Mouse (Mus musculus): ENCODE measurements around the gene Ndufa4l2. TPM values are rescaled to one million over a fixed set of nuclear protein-coding genes. Genes with fewer than 3 reads are reported as not detected.
A peak's percentile ranks its signal among the peaks of the same experiment; 100 is the strongest.

Ndufa4l2 gene
- polyA plus RNA-seq (2016; fragmentation: Nextera tagmentation; extraction: Ambion mirVana), result 5.9 and 9.0 TPM in 2 replicates

DNA sequence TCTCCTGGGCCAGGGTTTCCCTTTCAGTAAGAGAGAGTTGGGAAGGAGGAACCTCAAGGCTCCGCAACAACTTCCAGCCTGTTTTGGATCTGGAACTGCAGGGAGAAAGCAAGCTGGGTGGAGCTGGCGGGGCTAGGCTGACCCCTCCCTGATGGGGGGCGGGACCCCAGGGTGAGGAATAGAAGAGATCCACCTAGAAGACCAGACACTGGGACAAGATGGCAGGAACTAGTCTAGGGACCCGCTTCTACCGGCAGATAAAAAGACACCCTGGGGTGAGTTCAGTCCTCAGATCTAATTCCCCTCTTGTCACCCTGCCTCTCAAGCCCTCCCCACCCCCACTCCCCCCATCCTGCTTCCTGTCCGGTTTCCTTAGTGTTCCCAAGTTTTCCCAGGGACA is at the start of gene Ndufa4l2:
Gene Ndufa4l2, plus strand, starts transcription at position 204 of the 400 bp plus-strand sequence.
- Histone ChIP-seq H3K36me3 (replicated peaks) (peaks cover 24% of the 10 kb centered on the region), H3K4me2 (peak within 1 kb of the TSS; percentile 76), H3K27me3 (peaks cover 84% of the 10 kb centered on the region), H3K9ac (peak within 1 kb of the TSS; percentile 38; the same call in 1 of the 2 replicates), H3K9me3 (no peaks in the 10 kb centered on the region), H3K27ac (peak within 1 kb of the TSS; percentile 94), H3K4me1 (peaks cover 79% of the 10 kb centered on the region), H3K4me3 (replicated peaks) (peak within 1 kb of the TSS; percentile 41)
- 14% methylated on average over 6 of the region's 6 CpGs for WGBS
- no peak for ATAC-seq (ENCODE audit: low FRiP score)

DNA sequence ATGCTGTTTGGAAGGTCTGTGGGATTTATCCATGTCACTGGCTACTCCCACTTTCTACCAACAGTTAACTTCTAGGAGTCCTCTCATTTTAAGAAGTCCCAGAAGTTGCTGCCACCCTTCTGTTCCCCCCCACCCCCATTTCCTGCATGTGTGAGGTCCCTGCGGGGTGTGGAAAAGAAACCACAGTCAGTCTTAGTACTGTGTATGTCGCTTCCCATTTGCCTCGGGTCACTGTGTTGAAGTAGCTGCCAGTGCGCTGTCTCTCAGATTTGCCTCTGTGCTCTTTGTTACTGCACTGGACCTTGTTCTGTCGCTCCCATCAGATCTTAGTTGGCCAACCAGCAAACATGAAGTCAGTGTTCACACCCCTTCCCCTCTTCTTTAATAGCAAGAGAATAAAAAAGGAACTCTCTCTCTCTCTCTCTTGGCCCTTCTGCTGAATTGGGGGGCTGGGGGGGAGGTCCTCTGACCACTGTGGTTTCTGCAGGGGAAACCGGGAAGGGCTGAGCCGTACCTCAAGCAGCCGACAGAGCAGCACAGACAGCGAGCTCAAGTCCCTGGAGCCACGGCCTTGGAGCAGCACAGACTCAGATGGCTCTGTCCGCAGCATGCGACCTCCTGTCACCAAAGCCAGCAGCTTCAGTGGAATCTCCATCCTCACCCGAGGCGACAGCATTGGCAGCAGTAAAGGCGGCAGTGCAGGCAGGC is 43.3 kb upstream of the Ndufa4l2 start:
- Histone ChIP-seq H3K9me3 (no peaks in the 10 kb centered on the region), H3K27ac (no peak overlapping the region), H3K4me3 (replicated peaks) (no peak overlapping the region), H3K36me3 (replicated peaks) (peaks cover 35% of the 10 kb centered on the region), H3K4me1 (no peaks in the 10 kb centered on the region), H3K27me3 (no peaks in the 10 kb centered on the region), H3K4me2 (no peak overlapping the region), H3K9ac (no peak overlapping the region)
- no peak for ATAC-seq (ENCODE audit: low FRiP score)
- WGBS, result 77% methylated on average over 15 of the region's 15 CpGs

DNA sequence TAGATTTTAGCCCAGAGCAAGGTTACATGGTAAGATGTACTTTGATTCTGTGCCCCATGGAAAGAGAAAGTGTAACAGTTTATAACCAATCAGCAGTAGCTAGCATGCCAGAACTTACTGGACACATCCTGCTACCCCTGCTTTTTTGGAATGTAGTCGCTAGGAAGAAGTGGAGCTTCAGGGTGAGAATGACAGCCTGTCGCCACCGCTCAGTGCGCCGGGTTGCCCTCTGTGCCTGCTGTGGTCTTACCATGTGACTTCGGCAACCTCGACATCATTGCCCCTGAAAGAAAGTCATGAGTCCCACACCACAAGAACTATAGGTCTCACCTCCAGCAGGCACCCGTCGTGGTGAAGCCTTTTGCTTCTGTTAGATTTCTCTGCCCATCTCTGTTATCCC is 42.0 kb upstream of the Ndufa4l2 start:
- WGBS, result 86% methylated on average over 9 of the region's 9 CpGs
- Histone ChIP-seq H3K27ac (no peak overlapping the region), H3K9me3 (no peaks in the 10 kb centered on the region), H3K27me3 (no peaks in the 10 kb centered on the region), H3K36me3 (replicated peaks) (peaks cover 45% of the 10 kb centered on the region), H3K4me1 (no peaks in the 10 kb centered on the region), H3K4me3 (replicated peaks) (no peak overlapping the region), H3K4me2 (no peak overlapping the region), H3K9ac (no peak overlapping the region)
- ATAC-seq (ENCODE audit: low FRiP score), result no peak

DNA sequence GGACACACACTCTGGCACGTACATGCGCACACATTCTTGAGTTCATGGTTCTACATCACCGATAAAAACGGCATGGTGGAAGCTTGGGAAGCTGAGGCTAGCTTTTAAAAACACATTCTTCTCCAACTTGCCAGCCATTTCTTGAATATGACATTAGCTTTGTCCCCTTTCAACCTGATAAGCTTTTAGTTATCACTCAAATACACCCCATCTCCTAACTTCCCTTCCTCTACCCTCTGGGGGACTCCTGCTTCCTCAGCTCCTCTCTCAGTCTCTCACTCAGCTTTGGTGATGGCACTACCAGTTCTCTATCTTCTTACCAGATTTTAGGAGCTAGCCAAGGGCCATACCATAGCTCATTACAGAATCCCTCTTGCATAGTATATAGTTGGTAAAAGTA is 39.6 kb upstream of the Ndufa4l2 start:
- H3K4me1 ChIP-seq, result no peaks in the 10 kb centered on the region
- no peak overlapping the region for H3K27ac ChIP-seq
- no peak overlapping the region for H3K9ac ChIP-seq
- H3K4me2 ChIP-seq, result no peak overlapping the region
- no peaks in the 10 kb centered on the region for H3K9me3 ChIP-seq
- H3K4me3 ChIP-seq (replicated peaks), result no peak overlapping the region
- 94% methylated on average over 4 of the region's 4 CpGs for WGBS
- no peak for ATAC-seq (ENCODE audit: low FRiP score)
- H3K36me3 ChIP-seq (replicated peaks), result peaks cover 39% of the 10 kb centered on the region
- no peaks in the 10 kb centered on the region for H3K27me3 ChIP-seq

DNA sequence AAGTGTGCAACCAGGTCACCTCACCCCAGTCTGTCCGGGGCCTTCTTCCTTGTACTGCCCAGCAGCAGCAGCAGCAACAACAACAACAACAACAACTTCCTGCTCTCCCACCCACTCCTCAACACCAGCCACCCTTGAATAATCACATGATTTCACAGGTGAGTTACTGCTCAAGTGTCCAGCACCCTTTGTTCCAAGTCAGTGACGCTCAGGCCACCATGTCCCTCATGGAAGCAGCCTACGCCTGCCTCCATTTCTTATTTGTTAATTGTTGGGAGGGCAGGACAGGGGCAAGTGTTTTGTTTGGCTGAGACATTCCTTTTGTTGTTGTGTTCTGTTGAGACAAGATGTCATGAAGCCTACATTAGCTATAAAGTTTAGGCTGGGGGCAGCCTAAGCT is 38.2 kb upstream of the Ndufa4l2 start:
- Histone ChIP-seq H3K9ac (no peak overlapping the region), H3K4me1 (no peaks in the 10 kb centered on the region), H3K4me3 (replicated peaks) (no peak overlapping the region), H3K27ac (no peak overlapping the region), H3K4me2 (no peak overlapping the region), H3K27me3 (no peaks in the 10 kb centered on the region), H3K36me3 (replicated peaks) (peaks cover 46% of the 10 kb centered on the region), H3K9me3 (no peaks in the 10 kb centered on the region)
- no peak for ATAC-seq (ENCODE audit: low FRiP score)
- WGBS, result 90% methylated on average over 3 of the region's 3 CpGs

DNA sequence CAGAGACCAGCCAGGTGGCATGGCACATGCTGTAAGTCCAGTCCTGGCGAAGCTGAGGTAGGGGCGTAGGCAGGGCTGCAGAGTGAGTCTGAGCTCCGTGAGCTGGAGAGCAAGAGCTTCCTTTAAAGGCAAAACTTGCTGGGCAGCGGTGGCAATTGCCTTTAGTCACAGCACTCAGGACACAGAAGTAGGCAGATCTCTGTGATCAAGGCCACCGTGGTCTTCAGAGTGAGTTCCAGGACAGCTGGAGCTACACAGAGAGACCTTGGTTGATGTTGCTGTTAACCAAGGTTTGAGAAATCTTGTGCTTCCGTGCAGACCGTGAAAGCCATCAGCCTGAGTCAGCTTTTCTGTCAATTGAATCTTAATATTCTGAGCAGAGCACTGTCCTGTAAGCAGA is 37.5 kb upstream of the Ndufa4l2 start:
- H3K9me3 ChIP-seq, result no peaks in the 10 kb centered on the region
- H3K9ac ChIP-seq, result no peak overlapping the region
- H3K4me1 ChIP-seq, result no peaks in the 10 kb centered on the region
- no peaks in the 10 kb centered on the region for H3K27me3 ChIP-seq
- no peak overlapping the region for H3K4me3 ChIP-seq (replicated peaks)
- H3K4me2 ChIP-seq, result no peak overlapping the region
- H3K36me3 ChIP-seq (replicated peaks), result peaks cover 45% of the 10 kb centered on the region
- no peak overlapping the region for H3K27ac ChIP-seq
- WGBS, result 93% methylated on average over 7 of the region's 7 CpGs
- no peak for ATAC-seq (ENCODE audit: low FRiP score)

DNA sequence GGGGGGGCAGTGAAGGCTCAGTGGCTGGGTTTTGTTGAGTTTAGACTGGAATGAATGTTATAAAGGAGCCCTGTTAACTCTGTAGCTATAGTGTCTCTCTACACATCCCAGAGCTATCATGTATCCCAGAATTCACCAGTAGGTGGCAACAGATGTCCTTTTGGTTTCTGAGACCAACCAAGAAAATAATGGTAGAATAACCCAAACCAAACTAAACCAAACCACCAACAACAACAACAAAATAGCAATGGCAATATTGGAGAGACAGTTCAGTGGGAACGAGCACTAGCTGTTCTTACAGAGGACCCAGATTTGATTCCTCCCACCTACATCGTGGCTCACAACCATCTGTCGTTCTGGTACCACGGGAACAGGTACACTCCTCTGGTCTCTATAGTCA is 35.6 kb upstream of the Ndufa4l2 start:
- Histone ChIP-seq H3K27me3 (no peaks in the 10 kb centered on the region), H3K36me3 (replicated peaks) (peaks cover 46% of the 10 kb centered on the region), H3K9me3 (no peaks in the 10 kb centered on the region), H3K4me1 (no peaks in the 10 kb centered on the region), H3K4me3 (replicated peaks) (no peak overlapping the region), H3K9ac (no peak overlapping the region), H3K4me2 (no peak overlapping the region), H3K27ac (no peak overlapping the region)
- WGBS, result 94% methylated on average over 4 of the region's 4 CpGs
- no peak for ATAC-seq (ENCODE audit: low FRiP score)

DNA sequence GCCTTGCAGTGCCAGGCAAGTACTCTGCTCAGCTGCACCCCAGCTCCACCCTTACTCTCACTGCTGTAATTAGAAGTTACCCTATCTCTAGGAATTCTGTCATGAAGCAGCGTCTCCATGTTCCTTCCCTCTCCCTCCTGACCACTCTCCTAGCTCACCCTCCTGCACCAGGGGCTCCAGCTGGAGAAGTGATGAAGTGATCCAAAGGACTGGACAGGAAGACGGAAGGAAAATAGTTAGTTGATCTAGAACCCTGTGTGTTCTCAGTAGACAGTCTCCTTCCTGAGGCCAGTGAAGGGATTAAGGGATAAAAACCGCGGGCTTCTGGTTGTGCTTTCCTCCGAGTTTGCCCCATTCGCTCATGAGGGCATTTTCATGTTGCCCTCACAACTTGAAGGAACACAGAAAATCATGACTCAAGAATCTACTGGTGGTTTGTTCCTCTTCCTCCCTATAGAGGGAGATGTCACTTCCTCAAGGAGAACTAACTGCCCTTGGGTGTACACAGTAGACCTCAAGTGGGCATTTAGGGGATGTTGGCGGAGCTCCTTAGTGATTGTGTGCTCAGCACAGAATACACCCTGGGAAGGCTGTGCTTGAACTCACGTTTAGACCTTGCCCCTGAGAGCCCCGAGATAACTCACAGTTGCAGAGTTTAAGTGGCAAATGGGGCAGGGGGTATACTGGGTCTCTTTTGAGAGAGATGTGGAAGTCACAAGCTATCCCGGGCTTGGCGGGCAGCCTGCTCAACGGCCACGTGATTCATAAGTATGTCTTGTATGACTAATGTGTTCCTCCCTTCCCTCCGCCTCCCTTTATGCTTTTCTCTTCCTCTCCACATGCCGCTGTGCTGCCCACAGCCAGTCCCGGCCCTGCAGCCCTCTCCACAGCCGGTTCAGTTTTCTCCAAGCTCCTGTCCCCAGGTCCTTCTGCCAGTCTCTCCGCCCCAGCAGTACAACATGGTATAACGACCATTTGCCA is 33.6 kb upstream of the Ndufa4l2 start:
- Histone ChIP-seq H3K4me1 (no peaks in the 10 kb centered on the region), H3K4me2 (no peak overlapping the region), H3K27me3 (no peaks in the 10 kb centered on the region), H3K9ac (no peak overlapping the region), H3K27ac (no peak overlapping the region), H3K36me3 (replicated peaks) (peaks cover 55% of the 10 kb centered on the region), H3K4me3 (replicated peaks) (no peak overlapping the region), H3K9me3 (no peaks in the 10 kb centered on the region)
- WGBS, result 86% methylated on average over 18 of the region's 19 CpGs
- ATAC-seq (ENCODE audit: low FRiP score), result no peak

DNA sequence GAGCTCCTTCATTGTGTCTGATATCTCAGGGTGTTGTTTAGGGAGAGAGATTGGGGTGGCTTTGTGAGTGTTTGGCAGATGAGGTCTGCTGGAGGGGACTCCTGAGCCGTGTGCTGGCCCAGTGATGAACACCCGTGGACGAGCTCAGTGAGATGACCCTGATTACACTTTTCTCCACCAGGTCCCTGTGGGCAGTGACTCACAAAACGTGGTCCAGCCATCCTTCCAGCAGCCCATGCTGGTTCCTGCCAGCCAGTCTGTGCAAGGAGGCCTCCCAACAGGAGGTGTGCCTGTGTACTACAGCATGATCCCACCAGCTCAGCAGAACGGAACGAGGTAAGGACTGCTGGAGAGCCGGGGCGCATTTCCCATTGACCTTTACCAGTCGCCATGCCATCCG is 29.5 kb upstream of the Ndufa4l2 start:
- Histone ChIP-seq H3K4me1 (no peaks in the 10 kb centered on the region), H3K27me3 (no peaks in the 10 kb centered on the region), H3K4me3 (replicated peaks) (no peak overlapping the region), H3K4me2 (no peak overlapping the region), H3K27ac (no peak overlapping the region), H3K9ac (no peak overlapping the region), H3K36me3 (replicated peaks) (peaks cover 65% of the 10 kb centered on the region), H3K9me3 (no peaks in the 10 kb centered on the region)
- 91% methylated on average over 10 of the region's 10 CpGs for WGBS
- no peak for ATAC-seq (ENCODE audit: low FRiP score)

DNA sequence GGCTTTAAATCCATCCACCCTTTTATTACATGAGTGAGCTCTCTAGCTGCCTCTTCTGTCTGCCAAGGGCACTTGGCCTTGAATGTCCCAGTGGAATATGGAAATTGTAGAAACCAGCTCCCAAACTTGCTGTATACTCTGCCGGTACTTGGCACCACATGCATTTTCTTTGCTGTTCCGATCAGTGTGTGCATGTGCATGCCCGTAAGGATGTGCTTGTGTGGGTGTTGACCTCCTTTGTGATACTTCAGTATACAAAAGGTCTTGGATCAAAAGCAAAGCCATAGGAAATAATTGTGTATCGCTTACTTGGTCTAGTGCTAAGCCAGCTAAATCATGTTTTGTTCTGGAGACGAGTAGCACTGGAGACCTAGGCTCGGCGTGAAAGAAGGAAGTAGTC is 25.9 kb upstream of the Ndufa4l2 start:
- ATAC-seq (ENCODE audit: low FRiP score), result no peak
- Histone ChIP-seq H3K9ac (no peak overlapping the region), H3K4me3 (replicated peaks) (no peak overlapping the region), H3K4me2 (no peak overlapping the region), H3K9me3 (no peaks in the 10 kb centered on the region), H3K27ac (no peak overlapping the region), H3K27me3 (no peaks in the 10 kb centered on the region), H3K4me1 (no peaks in the 10 kb centered on the region), H3K36me3 (replicated peaks) (peaks cover 78% of the 10 kb centered on the region)
- 88% methylated on average over 7 of the region's 7 CpGs for WGBS

DNA sequence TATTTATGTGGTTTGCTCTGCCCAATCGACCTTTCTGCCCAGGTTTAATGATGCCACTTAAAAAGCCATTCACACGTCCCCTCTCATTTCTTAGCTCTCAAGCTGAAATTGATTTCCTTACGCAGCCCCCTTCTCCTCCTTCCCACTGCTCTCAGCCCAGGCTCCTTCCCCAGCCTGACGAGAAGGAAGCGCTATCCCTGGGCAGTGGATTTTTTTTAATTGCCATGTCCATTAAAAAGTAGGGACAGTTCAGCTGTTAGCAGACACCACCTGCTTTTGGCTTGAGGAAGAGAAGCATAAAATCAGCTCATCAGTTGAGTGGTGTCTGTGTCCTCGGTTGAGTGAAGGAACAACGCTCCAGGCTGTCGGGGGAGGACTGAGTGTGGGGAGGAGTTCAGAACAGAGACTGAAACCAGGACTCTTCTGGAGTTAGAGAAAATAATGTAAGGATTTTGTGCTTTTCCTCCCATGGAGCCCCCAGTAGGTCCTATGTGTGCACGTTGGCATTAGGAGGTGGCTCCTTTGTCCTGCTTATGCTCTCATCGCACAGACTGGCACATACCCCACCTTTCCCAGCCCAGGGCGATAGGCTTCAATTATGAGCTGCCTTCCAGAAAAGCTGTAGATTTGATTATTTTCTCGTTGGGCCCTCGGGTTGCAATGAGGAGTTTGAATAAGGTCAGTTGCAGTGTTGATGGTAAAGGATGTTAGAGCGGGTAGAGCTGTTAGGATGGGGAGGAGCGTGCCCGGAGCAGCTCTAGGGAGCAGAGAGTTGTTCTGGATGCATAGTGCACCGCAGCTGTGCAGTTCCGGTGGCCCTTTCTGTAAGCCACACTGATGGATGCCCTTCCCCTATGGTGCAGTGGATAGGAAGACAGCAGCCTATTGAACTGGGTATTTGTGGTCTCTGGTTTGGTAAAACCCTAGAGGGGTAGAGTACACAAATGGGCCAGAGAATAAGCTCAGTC is 24.3 kb upstream of the Ndufa4l2 start:
- Histone ChIP-seq H3K27me3 (no peaks in the 10 kb centered on the region), H3K4me1 (no peaks in the 10 kb centered on the region), H3K9me3 (no peaks in the 10 kb centered on the region), H3K4me3 (replicated peaks) (no peak overlapping the region), H3K27ac (peak overlapping the region; percentile 50; the same call in 1 of the 2 replicates), H3K4me2 (no peak overlapping the region), H3K36me3 (replicated peaks) (peaks cover 76% of the 10 kb centered on the region), H3K9ac (no peak overlapping the region)
- WGBS, result 84% methylated on average over 18 of the region's 18 CpGs
- ATAC-seq (ENCODE audit: low FRiP score), result no peak

DNA sequence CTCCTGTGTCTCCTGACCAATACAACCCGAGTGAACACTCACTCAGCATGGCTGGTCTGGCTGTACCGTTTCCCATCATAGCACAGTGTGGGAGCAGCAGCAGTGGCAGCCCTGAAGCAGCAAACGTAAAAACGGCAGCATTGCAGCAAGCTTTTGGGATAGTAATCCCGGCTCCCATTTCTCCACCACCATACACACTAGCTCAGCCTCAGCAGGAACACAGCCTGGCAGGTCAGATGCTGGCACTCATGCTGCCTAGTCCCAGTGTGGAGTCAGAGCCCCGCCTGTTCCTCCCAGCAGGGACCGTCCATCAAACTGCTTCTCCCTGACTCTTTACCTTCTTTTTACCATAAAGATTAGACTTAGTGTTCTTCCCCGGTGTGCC is 23.6 kb upstream of the Ndufa4l2 start:
- H3K36me3 ChIP-seq (replicated peaks), result peaks cover 78% of the 10 kb centered on the region
- 82% methylated on average over 8 of the region's 8 CpGs for WGBS
- no peak overlapping the region for H3K9ac ChIP-seq
- no peaks in the 10 kb centered on the region for H3K4me1 ChIP-seq
- no peak overlapping the region for H3K4me3 ChIP-seq (replicated peaks)
- no peak for ATAC-seq (ENCODE audit: low FRiP score)
- no peak overlapping the region for H3K4me2 ChIP-seq
- no peaks in the 10 kb centered on the region for H3K27me3 ChIP-seq
- no peaks in the 10 kb centered on the region for H3K9me3 ChIP-seq
- H3K27ac ChIP-seq, result peak overlapping the region; percentile 50; the same call in 1 of the 2 replicates
